Mouse (Mus musculus) MEL (cell line): ENCODE results near the gene Tmem132c.

Experiments
- CTCF ChIP-seq, 3 experiments: IDR thresholded peaks in 2 of 3; conservative IDR thresholded peaks in 1 of 3; 2 replicates each; pipeline ENCODE4 v1.5.1; 2011 to 2012; ENCODE audit warnings: low read length in 3 of 3, low read depth in 2 of 3, mild to moderate bottlenecking in 2 of 3, improper control_type of control experiment in 1 of 3, inconsistent platforms in 1 of 3, mixed read lengths in 1 of 3, moderate library complexity in 1 of 3; ENCODE audit not compliant: control insufficient read depth in 1 of 3, insufficient read depth in 1 of 3, poor library complexity in 1 of 3, severe bottlenecking in 1 of 3
- EP300 ChIP-seq, 2 experiments: IDR thresholded peaks; 2 replicates each; pipeline ENCODE4 v1.6.1; 2011; ENCODE audit warnings: improper control_type of control experiment in 2 of 2, low read length in 2 of 2, low read depth in 1 of 2, mild to moderate bottlenecking in 1 of 2
- GABPA ChIP-seq: IDR thresholded peaks from 2 replicates; pipeline ENCODE4 v1.6.1; 2012; ENCODE audit warnings: low read depth, mild to moderate bottlenecking, inconsistent platforms, low read length, improper control_type of control experiment, moderate library complexity
- POLR2A ChIP-seq, 2 experiments: IDR thresholded peaks; 2 replicates each; pipeline ENCODE4 v1.6.1; 2011 to 2012; ENCODE audit warnings: low read length in 2 of 2, mild to moderate bottlenecking in 2 of 2, control low read depth in 1 of 2, improper control_type of control experiment in 1 of 2, low read depth in 1 of 2, moderate library complexity in 1 of 2; ENCODE audit not compliant: control insufficient read depth in 1 of 2, insufficient read depth in 1 of 2, poor library complexity in 1 of 2
- RAD21 ChIP-seq: IDR thresholded peaks from 2 replicates; pipeline ENCODE4 v1.6.1; 2011; ENCODE audit warnings: mild to moderate bottlenecking, low read depth, low read length, improper control_type of control experiment
- USF1 ChIP-seq: IDR thresholded peaks from 2 replicates; pipeline ENCODE4 v1.6.1; 2014; ENCODE audit warnings: low read depth, mild to moderate bottlenecking, inconsistent platforms, low read length, improper control_type of control experiment, moderate library complexity
- USF2 ChIP-seq, 2 experiments: IDR thresholded peaks; 2 replicates each; pipeline ENCODE4 v1.6.1; 2011 to 2012; ENCODE audit warnings: improper control_type of control experiment in 2 of 2, low read length in 2 of 2, borderline replicate concordance in 1 of 2, inconsistent platforms in 1 of 2, low read depth in 1 of 2, mild to moderate bottlenecking in 1 of 2; ENCODE audit not compliant: insufficient read depth in 1 of 2
- ZKSCAN1 ChIP-seq: IDR thresholded peaks from 2 replicates; pipeline ENCODE4 v1.6.1; 2012; ENCODE audit warnings: low read depth, mild to moderate bottlenecking, inconsistent platforms, low read length, improper control_type of control experiment, moderate library complexity

GRCm38 (mm10) chr5:127297461-127297860 lies 55.9 kb downstream of the Tmem132c start:
- no peak for TF ChIP-seq RAD21
- no peak for TF ChIP-seq EP300 (IDR thresholded peaks at IDR 0.05; ENCODE audit: low read depth in 1 of 2, low read length in 2 of 2)
- no peak for TF ChIP-seq POLR2A (IDR thresholded peaks at IDR 0.05; ENCODE audit: control insufficient read depth in 1 of 2, insufficient read depth in 1 of 2, low read depth in 1 of 2, low read length in 2 of 2, poor library complexity in 1 of 2)
- TF ChIP-seq USF2 (IDR thresholded peaks at IDR 0.05; ENCODE audit: borderline replicate concordance in 1 of 2, insufficient read depth in 1 of 2, low read depth in 1 of 2, low read length in 2 of 2): no peak
- TF ChIP-seq CTCF (IDR thresholded peaks at IDR 0.05 in 2 of 3, conservative IDR thresholded peaks at IDR 0.05 in 1 of 3; ENCODE audit: control insufficient read depth in 1 of 3, insufficient read depth in 1 of 3, low read depth in 2 of 3, low read length in 3 of 3, poor library complexity in 1 of 3, severe bottlenecking in 1 of 3): no peak
- no peak for TF ChIP-seq USF1
- no peak for TF ChIP-seq ZKSCAN1
- TF ChIP-seq GABPA: no peak
